Mouse (Mus musculus) small intestine, adult 2 months (tissue): ENCODE measurements around the gene Ano7.
A peak's percentile ranks its signal among the peaks of the same experiment; 100 is the strongest.

Experiments
- CTCF ChIP-seq: fragments of 200-500 bp; IDR thresholded peaks from 2 replicates; pipeline ENCODE4 v1.5.1; 2012; ENCODE audit warnings: low read depth, mild to moderate bottlenecking, control low read depth, inconsistent platforms, low read length, moderate library complexity, mixed read lengths; ENCODE audit not compliant: insufficient replicate concordance, insufficient read length; ENCODE audit errors: extremely low read depth
- POLR2A ChIP-seq: fragments of 200-500 bp; IDR thresholded peaks from 2 replicates; pipeline ENCODE4 v1.6.1; 2012; ENCODE audit warnings: low read depth, mild to moderate bottlenecking, control low read depth, inconsistent platforms, low read length, moderate library complexity

DNA sequence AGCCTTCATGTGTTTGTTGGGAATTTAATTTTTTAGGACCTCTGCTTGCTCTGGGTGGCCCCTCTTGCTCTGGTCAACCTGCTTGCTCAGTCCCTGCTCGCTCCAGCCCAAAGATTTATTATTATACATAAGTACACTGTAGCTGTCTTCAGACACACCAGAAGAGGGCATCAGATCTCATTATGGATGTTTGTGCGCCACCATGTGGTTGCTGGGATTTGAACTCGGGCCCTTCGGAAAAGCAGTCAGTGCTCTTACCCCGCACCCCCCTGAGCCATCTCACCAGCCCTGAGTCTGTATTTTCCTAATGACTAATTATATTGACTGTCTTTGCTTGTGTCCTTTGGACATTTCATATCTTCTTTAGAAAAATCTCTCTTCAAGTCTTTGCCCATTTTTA is 5.4 kb downstream of the Ano7 start:
- peak; percentile 14; the same call in 1 of the 2 replicates for TF ChIP-seq CTCF
- no peak for TF ChIP-seq POLR2A
